Mouse (Mus musculus) midbrain, embryonic 10.5 days (tissue): ENCODE measurements at regions not wholly inside any gene's neighbourhood (a gene's known extent, or its start where the extent isn't known, plus 50 kb on each side); places are given as distances from the start of the nearest gene placed in this dataset.

ENCODE experiments used
- DNase-seq: peaks from one replicate; pipeline ENCODE4 v3.0.0-alpha.2; 2017; ENCODE audit warnings: low spot score
- H3K27ac ChIP-seq: fragments of 300-500 bp; sonication (generic); replicated peaks from 2 replicates; pipeline ENCODE4 v1.5.1; 2016; ENCODE audit warnings: mild to moderate bottlenecking
- H3K27me3 ChIP-seq: fragments of 300-500 bp; sonication (generic); 2 replicates; pipeline ENCODE4 v1.6.1; 2016; ENCODE audit warnings: low read depth, mild to moderate bottlenecking; ENCODE audit not compliant: poor library complexity, severe bottlenecking
- H3K36me3 ChIP-seq: fragments of 300-500 bp; sonication (generic); 2 replicates; pipeline ENCODE4 v1.6.1; 2016; ENCODE audit warnings: mild to moderate bottlenecking, moderate library complexity
- H3K4me1 ChIP-seq: fragments of 300-500 bp; sonication (generic); 2 replicates; pipeline ENCODE4 v1.6.1; 2016
- H3K4me3 ChIP-seq: fragments of 300-500 bp; sonication (generic); 2 replicates; pipeline ENCODE4 v1.5.1; 2016; ENCODE audit warnings: mild to moderate bottlenecking, moderate library complexity
- H3K9me3 ChIP-seq: fragments of 300-500 bp; sonication (generic); replicated peaks from 2 replicates; pipeline ENCODE4 v1.6.1; 2016; ENCODE audit warnings: mild to moderate bottlenecking
- WGBS: fragments of 180-500 bp; shearing (Covaris S2); methylation state at CpG from one replicate; pipeline ENCODE4 v1.1.7; 2016; 5-methylcytosine and 5-hydroxymethylcytosine counted together

DNA sequence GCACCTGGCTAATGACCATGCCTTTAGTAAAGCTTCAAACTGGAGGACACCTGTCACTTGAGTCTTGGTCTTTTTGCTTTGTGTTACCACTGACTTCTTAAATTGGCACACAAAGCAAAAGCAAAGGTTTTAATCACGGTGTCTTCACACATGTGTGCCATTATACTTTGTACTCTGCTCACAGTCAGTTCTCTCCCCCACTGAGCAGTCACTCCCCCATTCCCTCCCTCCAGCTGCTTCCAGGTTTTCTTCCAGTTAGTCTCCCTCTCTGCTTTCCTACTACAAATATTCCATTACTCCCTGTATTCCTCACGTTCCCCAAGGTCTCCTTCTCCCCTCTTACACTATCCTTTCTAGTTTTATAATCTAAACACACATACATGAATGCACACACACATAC is 530.0 kb upstream of the Tbl1xr1 start:
- peak overlapping the region; percentile 52; the same call in 1 of the 2 replicates for H3K27ac ChIP-seq
- no peaks in the 10 kb centered on the region for H3K9me3 ChIP-seq
- 56% methylated on average over 2 of the region's 2 CpGs for WGBS
- DNase-seq, result no peak
- H3K27me3 ChIP-seq, result no peaks in the 10 kb centered on the region
- H3K36me3 ChIP-seq, result no peaks in the 10 kb centered on the region
- H3K4me1 ChIP-seq, result peaks cover 29% of the 10 kb centered on the region
- no peak overlapping the region for H3K4me3 ChIP-seq

DNA sequence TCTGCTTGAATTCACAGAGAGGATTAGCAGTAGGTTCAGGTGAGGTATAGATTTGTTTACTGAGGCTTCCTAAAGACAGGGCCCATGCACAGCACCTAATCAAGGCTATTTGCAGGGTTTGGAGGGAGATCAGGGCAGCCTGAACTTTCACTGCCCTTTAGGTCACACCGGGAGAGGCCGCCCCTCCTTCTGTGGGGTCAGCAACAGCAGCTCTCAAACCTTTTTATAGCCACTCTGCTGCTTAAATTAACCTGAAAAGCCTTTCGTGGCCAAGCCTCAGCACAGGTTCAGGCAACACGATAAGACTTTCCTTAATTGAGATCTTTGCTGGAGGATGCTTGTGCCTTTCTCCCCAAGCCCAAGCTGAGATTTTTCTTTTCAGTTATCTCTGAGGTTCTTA is 526.8 kb upstream of the Tbl1xr1 start:
- no peak overlapping the region for H3K27ac ChIP-seq
- H3K4me1 ChIP-seq, result peaks cover 45% of the 10 kb centered on the region
- 41% methylated on average over 4 of the region's 4 CpGs for WGBS
- H3K27me3 ChIP-seq, result no peaks in the 10 kb centered on the region
- H3K4me3 ChIP-seq, result no peak overlapping the region
- DNase-seq, result no peak
- H3K9me3 ChIP-seq, result no peaks in the 10 kb centered on the region
- no peaks in the 10 kb centered on the region for H3K36me3 ChIP-seq

DNA sequence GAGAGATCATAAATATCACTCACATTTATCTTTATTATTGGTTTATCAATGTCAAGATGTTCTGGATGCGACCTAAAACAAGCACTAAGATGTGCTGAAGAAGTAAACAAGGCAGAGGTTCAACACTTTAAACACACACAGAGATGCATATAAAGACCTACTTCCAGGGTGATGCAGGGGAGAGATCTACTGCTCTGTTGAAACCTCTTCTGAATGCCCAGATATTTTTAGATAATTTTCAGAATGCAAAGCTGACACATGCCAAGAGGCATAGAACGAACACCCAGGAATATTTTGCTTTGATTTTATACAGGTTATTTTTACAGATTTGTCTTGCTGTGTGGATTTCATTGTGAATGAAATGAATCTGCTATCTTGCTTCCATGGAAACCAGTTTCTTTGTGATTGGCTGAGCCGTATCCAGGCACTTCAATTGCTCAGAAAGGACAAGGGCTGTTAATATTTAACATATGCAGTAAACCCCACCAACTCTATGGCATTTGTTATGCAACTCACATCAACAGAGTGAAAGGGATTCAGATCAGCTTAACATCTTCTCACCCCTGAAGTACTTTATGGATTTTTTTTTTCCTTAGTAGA is 523.2 kb upstream of the Tbl1xr1 start:
- no peaks in the 10 kb centered on the region for H3K27me3 ChIP-seq
- H3K27ac ChIP-seq, result peak overlapping the region; percentile 73; the same call in 1 of the 2 replicates
- H3K4me3 ChIP-seq, result no peak overlapping the region
- H3K9me3 ChIP-seq, result no peaks in the 10 kb centered on the region
- H3K36me3 ChIP-seq, result no peaks in the 10 kb centered on the region
- WGBS, result 47% methylated on average over 3 of the region's 3 CpGs
- DNase-seq, result no peak
- H3K4me1 ChIP-seq, result peaks cover 27% of the 10 kb centered on the region

DNA sequence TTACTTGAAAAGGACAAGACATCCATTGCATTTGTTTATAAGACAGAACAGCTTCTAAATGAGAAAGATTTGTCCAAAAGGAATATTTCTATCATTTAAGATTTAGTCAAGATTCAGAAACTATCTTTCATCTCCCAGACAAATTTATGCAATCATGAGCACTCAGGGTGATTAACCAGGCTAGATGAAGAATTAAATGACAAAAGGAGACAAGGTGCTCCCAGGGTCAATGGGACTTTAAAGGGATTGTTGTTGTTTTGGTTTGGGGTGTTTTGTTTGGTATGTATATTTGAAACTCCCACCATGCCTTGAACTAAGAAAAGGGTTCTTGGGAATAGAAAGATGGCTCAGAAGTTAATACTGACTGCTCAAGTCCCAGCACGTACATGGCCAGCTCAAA is 522.6 kb upstream of the Tbl1xr1 start:
- H3K9me3 ChIP-seq, result no peaks in the 10 kb centered on the region
- peaks cover 27% of the 10 kb centered on the region for H3K4me1 ChIP-seq
- peak overlapping the region; percentile 50; the same call in 1 of the 2 replicates for H3K27ac ChIP-seq
- WGBS, result 24% methylated on average over 1 of the region's 1 CpGs
- H3K36me3 ChIP-seq, result no peaks in the 10 kb centered on the region
- H3K27me3 ChIP-seq, result no peaks in the 10 kb centered on the region
- no peak overlapping the region for H3K4me3 ChIP-seq
- no peak for DNase-seq

DNA sequence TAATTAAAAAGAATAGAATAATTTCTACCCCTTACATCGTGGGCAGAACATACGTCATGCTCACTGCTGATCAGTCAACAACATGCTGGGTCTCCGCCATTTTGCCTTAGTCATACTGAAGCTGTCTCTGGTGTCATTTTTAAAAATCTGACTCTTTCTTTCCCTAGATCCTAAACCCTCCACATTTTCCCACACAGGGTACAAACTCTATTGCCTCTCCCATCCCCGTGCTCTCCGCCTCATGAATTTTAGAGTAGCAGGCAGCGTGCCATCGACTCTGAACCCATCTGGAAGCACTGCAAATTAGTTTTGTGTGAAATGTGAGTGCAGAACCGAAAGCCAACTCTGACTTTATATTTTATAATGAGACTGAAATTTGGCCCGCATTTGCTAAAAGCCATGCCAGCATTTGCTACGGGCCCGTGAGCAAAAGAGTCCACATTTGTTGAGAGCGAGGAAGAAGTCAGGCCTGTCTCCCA is 518.5 kb upstream of the Tbl1xr1 start:
- Histone ChIP-seq H3K4me1 (peaks cover 15% of the 10 kb centered on the region), H3K27ac (no peak overlapping the region), H3K36me3 (no peaks in the 10 kb centered on the region), H3K4me3 (no peak overlapping the region), H3K27me3 (no peaks in the 10 kb centered on the region), H3K9me3 (no peaks in the 10 kb centered on the region)
- WGBS, result 92% methylated on average over 12 of the region's 12 CpGs
- DNase-seq, result no peak

DNA sequence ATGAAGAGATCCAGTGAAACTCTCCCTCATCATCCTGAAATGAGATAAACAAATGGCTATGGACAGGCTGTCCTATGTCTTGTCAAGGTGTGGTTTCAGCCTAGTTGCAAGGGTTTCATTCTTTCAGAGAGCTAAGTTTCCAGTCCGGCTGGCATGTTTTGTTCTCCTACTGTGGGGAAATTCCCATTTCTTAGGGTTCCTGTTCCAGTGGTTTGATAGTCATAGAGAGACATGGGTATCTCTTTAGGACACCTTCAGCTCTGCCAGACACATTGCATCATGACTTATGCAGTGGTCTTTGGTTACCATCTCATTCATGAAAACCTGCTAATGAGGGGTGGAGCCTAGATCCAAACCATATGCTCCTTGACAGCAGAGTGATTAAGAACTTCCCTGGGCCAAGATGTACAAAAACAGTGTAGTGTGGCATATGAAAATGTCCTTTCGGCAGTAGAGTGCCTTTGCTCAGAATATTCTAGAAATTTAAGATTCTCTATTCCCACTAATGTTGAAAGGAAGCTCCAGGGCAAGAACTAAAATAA is 513.6 kb upstream of the Tbl1xr1 start:
- H3K27ac ChIP-seq, result no peak overlapping the region
- no peaks in the 10 kb centered on the region for H3K27me3 ChIP-seq
- no peak for DNase-seq
- H3K4me3 ChIP-seq, result no peak overlapping the region
- peaks cover 27% of the 10 kb centered on the region for H3K4me1 ChIP-seq
- H3K9me3 ChIP-seq, result no peaks in the 10 kb centered on the region
- 87% methylated on average over 2 of the region's 2 CpGs for WGBS
- H3K36me3 ChIP-seq, result no peaks in the 10 kb centered on the region

DNA sequence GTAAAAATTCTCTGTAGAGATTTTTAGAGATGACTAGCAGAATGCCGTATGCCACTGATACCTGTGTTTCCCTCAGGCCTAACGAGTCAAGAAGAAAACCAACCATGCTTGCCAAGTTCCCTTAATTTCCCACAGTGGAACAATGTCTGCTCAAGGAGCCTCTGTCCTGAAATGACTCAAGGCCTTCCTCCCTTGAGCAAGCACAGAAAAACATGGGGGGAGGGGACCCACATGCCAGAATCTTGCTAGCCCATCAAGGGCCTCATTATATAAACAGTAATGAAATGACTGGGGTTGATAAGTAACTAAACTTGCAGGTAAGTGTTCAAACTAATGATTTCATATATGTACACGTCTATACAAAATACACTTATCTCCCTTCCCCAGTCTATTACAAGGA is 513.0 kb upstream of the Tbl1xr1 start:
- DNase-seq, result no peak
- no peaks in the 10 kb centered on the region for H3K36me3 ChIP-seq
- no peaks in the 10 kb centered on the region for H3K9me3 ChIP-seq
- peak overlapping the region; percentile 81 for H3K27ac ChIP-seq
- H3K4me3 ChIP-seq, result no peak overlapping the region
- H3K4me1 ChIP-seq, result peaks cover 27% of the 10 kb centered on the region
- WGBS, result 82% methylated on average over 3 of the region's 3 CpGs
- no peaks in the 10 kb centered on the region for H3K27me3 ChIP-seq

DNA sequence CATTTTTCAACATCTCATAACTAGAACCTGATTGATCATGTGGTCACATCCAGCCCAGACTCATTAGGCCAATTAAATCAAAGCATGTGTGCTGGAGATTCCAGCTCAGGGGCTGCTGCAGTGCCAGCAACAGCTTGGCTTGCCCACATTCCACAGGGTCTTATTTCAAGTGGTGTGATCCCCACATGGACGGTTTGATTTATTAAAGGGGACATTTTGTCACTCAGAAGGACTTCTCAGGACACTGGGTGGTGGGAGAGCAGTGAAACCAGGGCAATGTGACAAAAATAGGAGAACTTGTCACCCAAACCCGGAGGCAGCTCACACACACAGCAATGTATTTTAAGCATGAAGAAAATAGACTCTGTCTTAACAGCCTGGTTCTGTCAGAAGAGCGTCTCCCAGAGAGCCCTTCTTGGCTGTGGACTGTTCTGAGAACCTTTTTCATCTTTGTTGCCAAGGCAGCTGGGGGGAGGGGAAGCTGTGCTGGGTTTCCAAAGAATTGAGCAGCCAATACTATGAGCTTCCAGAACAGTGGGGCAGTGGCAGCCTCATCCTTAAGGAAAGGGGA is 512.2 kb upstream of the Tbl1xr1 start:
- Histone ChIP-seq H3K27ac (peak overlapping the region; percentile 81), H3K27me3 (no peaks in the 10 kb centered on the region), H3K4me3 (no peak overlapping the region), H3K9me3 (no peaks in the 10 kb centered on the region), H3K36me3 (no peaks in the 10 kb centered on the region), H3K4me1 (peaks cover 27% of the 10 kb centered on the region)
- WGBS, result 16% methylated on average over 3 of the region's 3 CpGs
- peak; percentile 68 for DNase-seq

DNA sequence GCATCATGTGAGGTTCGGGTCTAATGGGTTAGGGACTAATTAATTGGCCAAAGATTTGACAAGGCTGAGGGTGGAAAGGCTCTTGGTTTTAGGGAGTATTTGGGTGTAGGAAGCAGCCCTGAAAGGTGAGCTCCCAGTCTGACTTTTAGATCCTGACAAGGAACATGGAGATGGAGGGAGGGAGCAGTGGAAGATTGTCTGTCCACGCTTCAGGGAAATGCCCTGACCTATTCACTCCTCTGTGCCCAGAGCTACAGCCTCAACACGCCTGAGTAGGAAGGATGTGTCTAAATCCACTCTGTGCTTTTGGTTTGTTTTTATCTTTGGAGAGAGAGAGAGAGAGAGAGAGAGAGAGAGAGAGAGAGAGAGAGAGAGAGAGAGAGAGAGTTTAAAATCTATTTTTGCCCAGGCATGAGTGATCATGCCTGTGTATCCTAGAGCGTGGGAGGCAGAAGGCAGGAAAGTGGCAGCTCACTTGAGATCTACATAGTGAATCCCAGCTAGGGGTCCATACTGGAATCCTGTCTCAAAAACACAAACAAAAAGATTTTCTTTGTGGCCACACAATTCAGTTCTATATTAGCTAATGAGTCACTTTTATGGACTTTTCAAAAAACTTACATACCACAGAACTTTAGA is 511.5 kb upstream of the Tbl1xr1 start:
- 43% methylated on average over 4 of the region's 4 CpGs for WGBS
- peaks cover 27% of the 10 kb centered on the region for H3K4me1 ChIP-seq
- no peak for DNase-seq
- no peaks in the 10 kb centered on the region for H3K9me3 ChIP-seq
- H3K36me3 ChIP-seq, result no peaks in the 10 kb centered on the region
- H3K4me3 ChIP-seq, result no peak overlapping the region
- peak overlapping the region; percentile 81 for H3K27ac ChIP-seq
- H3K27me3 ChIP-seq, result no peaks in the 10 kb centered on the region

DNA sequence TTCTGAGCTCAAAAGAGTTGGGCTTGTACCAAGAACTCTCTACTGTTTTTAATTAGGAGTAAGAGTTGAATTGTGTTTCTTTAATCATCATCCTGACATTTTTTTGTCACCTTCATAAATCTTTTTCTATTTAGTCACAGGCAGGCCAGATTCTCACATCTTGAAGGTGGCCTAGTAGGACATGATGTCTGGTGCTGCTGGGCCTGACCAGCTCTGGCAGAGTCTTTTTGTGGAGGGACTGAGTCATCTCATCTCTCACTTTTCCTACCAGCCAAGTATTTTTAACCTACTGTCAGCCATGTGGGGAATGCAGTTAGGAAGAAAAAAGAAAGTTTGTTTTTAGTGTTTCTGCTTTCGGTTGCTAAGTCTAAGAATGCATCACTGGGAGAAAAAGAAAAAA is 506.7 kb upstream of the Tbl1xr1 start:
- Histone ChIP-seq H3K9me3 (no peaks in the 10 kb centered on the region), H3K27me3 (no peaks in the 10 kb centered on the region), H3K27ac (no peak overlapping the region), H3K4me3 (no peak overlapping the region), H3K4me1 (peaks cover 12% of the 10 kb centered on the region), H3K36me3 (no peaks in the 10 kb centered on the region)
- 92% methylated on average over 1 of the region's 1 CpGs for WGBS
- DNase-seq, result no peak

DNA sequence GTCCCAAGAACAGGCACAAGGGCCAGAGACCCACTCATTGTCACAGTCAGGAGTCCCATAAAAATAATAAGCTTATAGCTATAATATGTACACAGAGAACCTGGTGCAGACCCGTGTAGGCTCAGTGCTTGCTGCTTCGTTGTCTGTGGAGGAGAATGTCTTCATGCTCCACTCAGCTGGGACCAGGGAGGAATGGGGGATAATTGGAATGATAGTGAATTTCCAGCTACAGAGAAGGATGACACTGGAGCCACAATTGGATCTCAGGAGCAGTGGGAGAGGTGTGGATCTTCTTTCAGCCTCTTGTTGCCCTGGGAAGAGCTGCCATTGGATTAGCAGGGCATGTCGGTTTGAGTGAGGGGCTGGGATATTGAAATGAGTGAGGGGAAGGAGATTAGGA is 497.8 kb upstream of the Tbl1xr1 start:
- 67% methylated on average over 3 of the region's 3 CpGs for WGBS
- Histone ChIP-seq H3K4me1 (no peaks in the 10 kb centered on the region), H3K27ac (no peak overlapping the region), H3K36me3 (no peaks in the 10 kb centered on the region), H3K27me3 (no peaks in the 10 kb centered on the region), H3K9me3 (no peaks in the 10 kb centered on the region), H3K4me3 (no peak overlapping the region)
- DNase-seq, result no peak

DNA sequence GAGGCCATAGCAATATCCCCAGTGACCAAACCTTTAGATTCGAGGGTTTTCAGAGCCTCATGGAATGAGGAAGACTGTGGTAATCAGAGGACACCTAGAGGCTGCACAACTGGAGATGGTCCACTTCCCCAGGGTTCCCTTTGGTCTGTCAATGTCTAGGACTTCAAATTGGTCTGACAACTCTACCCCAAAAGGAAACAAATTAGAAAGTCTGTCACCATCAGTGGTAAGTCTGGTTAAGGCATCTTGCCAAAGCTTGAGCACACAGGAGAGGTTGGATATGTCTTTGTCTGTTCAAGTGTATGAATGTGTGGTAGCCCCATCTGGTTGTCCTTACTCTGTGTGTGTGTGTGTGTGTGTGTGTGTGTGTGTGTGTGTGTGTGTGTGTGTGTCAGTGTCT is 494.3 kb upstream of the Tbl1xr1 start:
- no peaks in the 10 kb centered on the region for H3K4me1 ChIP-seq
- no peak overlapping the region for H3K27ac ChIP-seq
- DNase-seq, result no peak
- no peaks in the 10 kb centered on the region for H3K27me3 ChIP-seq
- H3K9me3 ChIP-seq, result no peaks in the 10 kb centered on the region
- no peak overlapping the region for H3K4me3 ChIP-seq
- H3K36me3 ChIP-seq, result no peaks in the 10 kb centered on the region
- 79% methylated on average over 1 of the region's 1 CpGs for WGBS

DNA sequence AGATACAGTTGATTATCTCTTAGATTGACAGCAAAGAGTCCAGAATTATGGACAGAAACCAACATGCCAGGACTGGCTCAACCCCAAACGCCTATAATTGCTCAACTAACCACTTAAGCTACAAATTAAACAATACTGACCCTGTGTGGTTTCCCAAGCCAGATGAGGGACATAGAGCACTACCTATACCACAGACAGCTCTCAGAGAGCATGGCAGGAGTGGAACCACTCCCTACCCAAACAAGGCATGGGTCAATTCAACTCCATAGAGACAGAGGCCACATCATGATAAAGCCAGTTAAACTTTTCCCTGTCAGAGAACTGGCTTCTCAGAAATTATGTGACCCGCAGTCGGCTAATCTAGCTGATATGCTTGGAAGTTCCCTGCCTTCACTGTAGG is 490.7 kb upstream of the Tbl1xr1 start:
- Histone ChIP-seq H3K9me3 (no peaks in the 10 kb centered on the region), H3K36me3 (no peaks in the 10 kb centered on the region), H3K27ac (no peak overlapping the region), H3K27me3 (no peaks in the 10 kb centered on the region), H3K4me1 (no peaks in the 10 kb centered on the region), H3K4me3 (no peak overlapping the region)
- 84% methylated on average over 3 of the region's 3 CpGs for WGBS
- DNase-seq, result no peak
